Mouse (Mus musculus) liver, postnatal 0 days (tissue): ENCODE measurements around the gene Ethe1.

Source experiments
- CTCF ChIP-seq: sonication (generic); IDR thresholded peaks from 2 replicates; pipeline ENCODE4 v1.5.1; 2016; ENCODE audit warnings: antibody characterized with exemption, low read depth
- EP300 ChIP-seq: IDR thresholded peaks from 2 replicates; pipeline ENCODE4 v1.6.1; 2016; ENCODE audit warnings: antibody characterized with exemption, low read depth, mild to moderate bottlenecking

- peak; percentile 28; the same call in 1 of the 2 replicates for TF ChIP-seq CTCF
- TF ChIP-seq EP300 = no peak
Measured at GRCm38 (mm10) chr7:24622967-24623366, 35.6 kb downstream of the Ethe1 start.
